8 mouse cellular contexts compared by ENCODE assay signal in genomic region chr12:21135651-21136461, GRCm38 (mm10).
DNase-seq lines count a peak whose midpoint lies in the region; ATAC-seq lines count a peak whose summit lies in the region.

No protein-coding gene starts in this region.

- WGBS in hindbrain, embryonic 13.5 days = 74% methylated on average over 8 of the region's 8 CpGs
- WGBS in hindbrain, embryonic 12.5 days = 67% methylated on average over 8 of the region's 8 CpGs
- 42% methylated on average over 8 of the region's 8 CpGs for WGBS in stomach, embryonic 14.5 days

- no peak overlapping the region for H3K4me2 ChIP-seq in hindbrain, embryonic 13.5 days
- no peak overlapping the region for H3K4me2 ChIP-seq in hindbrain, embryonic 12.5 days (replicated peaks)
- H3K4me2 ChIP-seq in stomach, embryonic 14.5 days (replicated peaks; ENCODE audit: low read depth, low read length) = no peak overlapping the region

- peak overlapping the region; percentile 66 for H3K27ac ChIP-seq in hindbrain, embryonic 13.5 days
- no peak overlapping the region for H3K27ac ChIP-seq in hindbrain, embryonic 12.5 days
- peak overlapping the region; percentile 77; the same call in 1 of the 2 replicates for H3K27ac ChIP-seq in stomach, embryonic 14.5 days (ENCODE audit: low read length)

- H3K27me3 ChIP-seq in hindbrain, embryonic 13.5 days = no peaks in the 10 kb centered on the region
- H3K27me3 ChIP-seq in hindbrain, embryonic 12.5 days = no peaks in the 10 kb centered on the region
- no peaks in the 10 kb centered on the region for H3K27me3 ChIP-seq in stomach, embryonic 14.5 days (ENCODE audit: control insufficient read depth, insufficient read depth, low read length)

- peaks cover 88% of the 10 kb centered on the region for H3K4me1 ChIP-seq in hindbrain, embryonic 13.5 days (replicated peaks)
- peaks cover 73% of the 10 kb centered on the region for H3K4me1 ChIP-seq in hindbrain, embryonic 12.5 days
- H3K4me1 ChIP-seq in stomach, embryonic 14.5 days (ENCODE audit: control insufficient read depth, insufficient read depth, low read length) = peaks cover 45% of the 10 kb centered on the region

- DNase-seq in NIH3T3 (ENCODE audit: low read depth) = peak; percentile 52
- peak; percentile 64 for DNase-seq in heart, adult 8-10 months (ENCODE audit: low spot score)
- DNase-seq in kidney, postnatal 25 days = peak; percentile 49 to 62
- DNase-seq in left cerebral cortex, postnatal 14 days (ENCODE audit: low spot score in 2 of 2) = no peak
- no peak for DNase-seq in cerebellum, postnatal 10 days

- H3K4me3 ChIP-seq in hindbrain, embryonic 13.5 days = no peak overlapping the region
- H3K4me3 ChIP-seq in hindbrain, embryonic 12.5 days = no peak overlapping the region
- H3K4me3 ChIP-seq in stomach, embryonic 14.5 days (ENCODE audit: low read depth, low read length) = no peak overlapping the region

- ATAC-seq in hindbrain, embryonic 13.5 days (ENCODE audit: low FRiP score) = no peak
- ATAC-seq in hindbrain, embryonic 12.5 days (ENCODE audit: low FRiP score) = no peak
- ATAC-seq in stomach, embryonic 14.5 days (ENCODE audit: insufficient number of reproducible peaks, insufficient read depth, low FRiP score, low read depth) = peak; percentile 66

- H3K9me3 ChIP-seq in hindbrain, embryonic 13.5 days = no peaks in the 10 kb centered on the region
- no peaks in the 10 kb centered on the region for H3K9me3 ChIP-seq in hindbrain, embryonic 12.5 days (replicated peaks)
- no peaks in the 10 kb centered on the region for H3K9me3 ChIP-seq in stomach, embryonic 14.5 days (ENCODE audit: control insufficient read depth, low read depth, low read length)

- no peaks in the 10 kb centered on the region for H3K36me3 ChIP-seq in hindbrain, embryonic 13.5 days
- H3K36me3 ChIP-seq in hindbrain, embryonic 12.5 days = no peaks in the 10 kb centered on the region
- no peaks in the 10 kb centered on the region for H3K36me3 ChIP-seq in stomach, embryonic 14.5 days (ENCODE audit: control insufficient read depth, insufficient read depth, low read length)

- intact Hi-C loops in left cerebral cortex, postnatal 14 days (cut with DNase I) = no loop called here

- no peak overlapping the region for H3K9ac ChIP-seq in hindbrain, embryonic 13.5 days
- H3K9ac ChIP-seq in hindbrain, embryonic 12.5 days = no peak overlapping the region
- H3K9ac ChIP-seq in stomach, embryonic 14.5 days (replicated peaks; ENCODE audit: low read depth, low read length) = no peak overlapping the region

Comparison
In these comparisons a context has a peak if more than half of its experiments do, and no peak if none do; other contexts are left out.
1. DNase-seq: peak in NIH3T3 (single experiment), heart, adult 8-10 months (single experiment) and kidney, postnatal 25 days (2 of 2); none in left cerebral cortex, postnatal 14 days (0 of 2) and cerebellum, postnatal 10 days (0 of 2).